Mouse (Mus musculus): ENCODE results near the gene Fgd2. TPM values are rescaled to one million over a fixed set of nuclear protein-coding genes. Genes with fewer than 3 reads are reported as not detected.
A peak's percentile ranks its signal among the peaks of the same experiment; 100 is the strongest.

Gene Fgd2
- polyA plus RNA-seq, 1 experiment from 2014 or later, result 5.9 TPM

- TF ChIP-seq CTCF (IDR thresholded peaks at IDR 0.05; ENCODE audit: low read depth) (no peak), EP300 (optimal IDR thresholded peaks at IDR 0.05) (no peak)
- Histone ChIP-seq H3K27ac (replicated peaks) (no peak overlapping the region), H3K4me3 (ENCODE audit: low read depth, low read length) (no peak overlapping the region), H3K36me3 (ENCODE audit: control insufficient read depth, insufficient read depth, low read length) (no peaks in the 10 kb centered on the region), H3K9ac (ENCODE audit: low read length) (no peak overlapping the region), H3K4me2 (replicated peaks; ENCODE audit: low read depth) (no peak overlapping the region), H3K27me3 (ENCODE audit: control insufficient read depth, insufficient read depth, low read length) (no peaks in the 10 kb centered on the region), H3K9me3 (ENCODE audit: control insufficient read depth, low read length) (no peaks in the 10 kb centered on the region), H3K4me1 (replicated peaks; ENCODE audit: control insufficient read depth, insufficient read depth) (peaks cover 6% of the 10 kb centered on the region; the same call in 1 of the 2 replicates)
- 60% methylated on average over 6 of the region's 6 CpGs for WGBS
- ATAC-seq (ENCODE audit: low FRiP score, low TSS enrichment) (no peak), DNase-seq (ENCODE audit: low spot score) (no peak)
These were observed 35.5 kb downstream of the Fgd2 start for GRCm38 (mm10) chr17:29396056-29396799.

GRCm38 (mm10) chr17:29396821-29397242 lies 36.1 kb downstream of the Fgd2 start:
- no peaks in the 10 kb centered on the region for H3K36me3 ChIP-seq (ENCODE audit: control insufficient read depth, insufficient read depth, low read length)
- H3K9ac ChIP-seq (ENCODE audit: low read length), result no peak overlapping the region
- H3K4me1 ChIP-seq (replicated peaks; ENCODE audit: control insufficient read depth, insufficient read depth), result peaks cover 6% of the 10 kb centered on the region; the same call in 1 of the 2 replicates
- DNase-seq (ENCODE audit: low spot score), result peak; percentile 83
- no peaks in the 10 kb centered on the region for H3K27me3 ChIP-seq (ENCODE audit: control insufficient read depth, insufficient read depth, low read length)
- H3K9me3 ChIP-seq (ENCODE audit: control insufficient read depth, low read length), result no peaks in the 10 kb centered on the region
- no peak overlapping the region; the same call in 1 of the 2 replicates for H3K4me2 ChIP-seq (replicated peaks; ENCODE audit: low read depth)
- TF ChIP-seq CTCF (IDR thresholded peaks at IDR 0.05; ENCODE audit: low read depth) (peak; percentile 100), EP300 (optimal IDR thresholded peaks at IDR 0.05) (no peak)
- 18% methylated on average over 6 of the region's 6 CpGs for WGBS
- ATAC-seq (ENCODE audit: low FRiP score, low TSS enrichment), result peak; percentile 62
- no peak overlapping the region for H3K4me3 ChIP-seq (ENCODE audit: low read depth, low read length)
- no peak overlapping the region for H3K27ac ChIP-seq (replicated peaks)

GRCm38 (mm10) chr17:29397480-29398433 lies 37.0 kb downstream of the Fgd2 start:
- DNase-seq (ENCODE audit: low spot score) (peak; percentile 86), ATAC-seq (ENCODE audit: low FRiP score, low TSS enrichment) (peak; percentile 59)
- Histone ChIP-seq H3K36me3 (ENCODE audit: control insufficient read depth, insufficient read depth, low read length) (no peaks in the 10 kb centered on the region), H3K9ac (ENCODE audit: low read length) (peak overlapping the region; percentile 32; the same call in 1 of the 2 replicates), H3K27ac (replicated peaks) (peak overlapping the region; percentile 53), H3K9me3 (ENCODE audit: control insufficient read depth, low read length) (no peaks in the 10 kb centered on the region), H3K27me3 (ENCODE audit: control insufficient read depth, insufficient read depth, low read length) (no peaks in the 10 kb centered on the region), H3K4me2 (replicated peaks; ENCODE audit: low read depth) (peak overlapping the region; percentile 56), H3K4me3 (ENCODE audit: low read depth, low read length) (peak overlapping the region; percentile 23; the same call in 1 of the 2 replicates), H3K4me1 (replicated peaks; ENCODE audit: control insufficient read depth, insufficient read depth) (peaks cover 6% of the 10 kb centered on the region; the same call in 1 of the 2 replicates)
- 4% methylated on average over 26 of the region's 27 CpGs for WGBS
- TF ChIP-seq CTCF (IDR thresholded peaks at IDR 0.05; ENCODE audit: low read depth), result peak; percentile 51; the same call in 1 of the 2 replicates
- no peak for TF ChIP-seq EP300 (optimal IDR thresholded peaks at IDR 0.05)

GRCm38 (mm10) chr17:29398434-29399026 lies 37.8 kb downstream of the Fgd2 start:
- Histone ChIP-seq H3K4me1 (replicated peaks; ENCODE audit: control insufficient read depth, insufficient read depth) (peaks cover 6% of the 10 kb centered on the region; the same call in 1 of the 2 replicates), H3K36me3 (ENCODE audit: control insufficient read depth, insufficient read depth, low read length) (no peaks in the 10 kb centered on the region), H3K4me3 (ENCODE audit: low read depth, low read length) (peak overlapping the region; percentile 23; the same call in 1 of the 2 replicates), H3K4me2 (replicated peaks; ENCODE audit: low read depth) (peak overlapping the region; percentile 56), H3K9ac (ENCODE audit: low read length) (no peak overlapping the region), H3K27ac (replicated peaks) (peak overlapping the region; percentile 53; the same call in 1 of the 2 replicates), H3K9me3 (ENCODE audit: control insufficient read depth, low read length) (no peaks in the 10 kb centered on the region), H3K27me3 (ENCODE audit: control insufficient read depth, insufficient read depth, low read length) (no peaks in the 10 kb centered on the region)
- TF ChIP-seq CTCF (IDR thresholded peaks at IDR 0.05; ENCODE audit: low read depth), result no peak
- TF ChIP-seq EP300 (optimal IDR thresholded peaks at IDR 0.05), result no peak
- no peak for ATAC-seq (ENCODE audit: low FRiP score, low TSS enrichment)
- WGBS, result 27% methylated on average over 17 of the region's 17 CpGs
- no peak for DNase-seq (ENCODE audit: low spot score)

GRCm38 (mm10) chr17:29399241-29399910 lies 38.7 kb downstream of the Fgd2 start:
- Histone ChIP-seq H3K4me1 (replicated peaks; ENCODE audit: control insufficient read depth, insufficient read depth) (peaks cover 6% of the 10 kb centered on the region; the same call in 1 of the 2 replicates), H3K27ac (replicated peaks) (peak overlapping the region; percentile 35; the same call in 1 of the 2 replicates)
- 56% methylated on average over 14 of the region's 14 CpGs for WGBS

More at GRCm38 (mm10) chr17:29399241-29399910, 38.7 kb downstream of the Fgd2 start:
- H3K9ac ChIP-seq (ENCODE audit: low read length), result no peak overlapping the region
- no peaks in the 10 kb centered on the region for H3K9me3 ChIP-seq (ENCODE audit: control insufficient read depth, low read length)
- ATAC-seq (ENCODE audit: low FRiP score, low TSS enrichment) (peak; percentile 58), DNase-seq (ENCODE audit: low spot score) (peak; percentile 84)
- no peak overlapping the region for H3K4me3 ChIP-seq (ENCODE audit: low read depth, low read length)
- no peaks in the 10 kb centered on the region for H3K36me3 ChIP-seq (ENCODE audit: control insufficient read depth, insufficient read depth, low read length)
- H3K27me3 ChIP-seq (ENCODE audit: control insufficient read depth, insufficient read depth, low read length), result no peaks in the 10 kb centered on the region
- TF ChIP-seq CTCF (IDR thresholded peaks at IDR 0.05; ENCODE audit: low read depth) (no peak), EP300 (optimal IDR thresholded peaks at IDR 0.05) (no peak)
- no peak overlapping the region for H3K4me2 ChIP-seq (replicated peaks; ENCODE audit: low read depth)

Measured in stomach, postnatal 0 days (tissue).